Mouse (Mus musculus) liver, embryonic 14.5 days (tissue): Measurements from ENCODE around the gene Elobl.

Experiments
- CTCF ChIP-seq: IDR thresholded peaks from 2 replicates; pipeline ENCODE4 v1.5.1; 2016; ENCODE audit warnings: antibody characterized with exemption, low read depth, control low read depth
- EP300 ChIP-seq: IDR thresholded peaks from 2 replicates; pipeline ENCODE4 v1.6.1; 2016; ENCODE audit warnings: antibody characterized with exemption, low read depth

GRCm38 (mm10) chr11:88998974-88999722 is 32.4 kb upstream of the Elobl start, which contains the start of gene Trim25:
- TF ChIP-seq CTCF (peak; percentile 60), EP300 (no peak)
